Mouse (Mus musculus): Measurements from ENCODE around the gene Nup160.

Gene Nup160

GRCm38 (mm10) chr2:90677007-90677406 is at the start of gene Nup160:
TSS of gene Nup160 (plus strand) at chr2:90677215.
- 79% methylated on average over 8 of the region's 8 CpGs for WGBS

GRCm38 (mm10) chr2:90628261-90628660 is 48.8 kb upstream of the Nup160 start:
- 95% methylated on average over 5 of the region's 5 CpGs for WGBS

- 73% methylated on average over 2 of the region's 2 CpGs for WGBS
Measured at GRCm38 (mm10) chr2:90629552-90629951, 47.5 kb upstream of the Nup160 start.

GRCm38 (mm10) chr2:90631938-90632733 is 44.9 kb upstream of the Nup160 start:
- WGBS, result 69% methylated on average over 16 of the region's 16 CpGs

GRCm38 (mm10) chr2:90635085-90635723 is 41.8 kb upstream of the Nup160 start:
- 48% methylated on average over 7 of the region's 7 CpGs for WGBS

GRCm38 (mm10) chr2:90636853-90637252 is 40.2 kb upstream of the Nup160 start:
- 86% methylated on average over 7 of the region's 7 CpGs for WGBS

GRCm38 (mm10) chr2:90638986-90639746 is 37.8 kb upstream of the Nup160 start:
- 83% methylated on average over 8 of the region's 8 CpGs for WGBS

GRCm38 (mm10) chr2:90639747-90640699 is 37.0 kb upstream of the Nup160 start:
- 68% methylated on average over 5 of the region's 5 CpGs for WGBS

- WGBS, result 72% methylated on average over 10 of the region's 10 CpGs
Measured at GRCm38 (mm10) chr2:90641007-90641709, 35.9 kb upstream of the Nup160 start.

- WGBS, result 89% methylated on average over 4 of the region's 4 CpGs
Measured at GRCm38 (mm10) chr2:90641710-90642039, 35.3 kb upstream of the Nup160 start.

- WGBS, result 77% methylated on average over 6 of the region's 6 CpGs
Measured at GRCm38 (mm10) chr2:90647084-90647483, 29.9 kb upstream of the Nup160 start.

GRCm38 (mm10) chr2:90649405-90649804 is 27.6 kb upstream of the Nup160 start:
- WGBS, result 89% methylated on average over 3 of the region's 3 CpGs

GRCm38 (mm10) chr2:90649965-90650364 is 27.1 kb upstream of the Nup160 start:
- 67% methylated on average over 4 of the region's 4 CpGs for WGBS

GRCm38 (mm10) chr2:90652101-90652500 is 24.9 kb upstream of the Nup160 start:
- WGBS, result 73% methylated on average over 9 of the region's 10 CpGs

- WGBS, result 68% methylated on average over 4 of the region's 4 CpGs
Measured at GRCm38 (mm10) chr2:90652993-90653392, 24.0 kb upstream of the Nup160 start.

GRCm38 (mm10) chr2:90655449-90655848 is 21.6 kb upstream of the Nup160 start:
- 83% methylated on average over 6 of the region's 6 CpGs for WGBS

- 84% methylated on average over 4 of the region's 4 CpGs for WGBS
Measured at GRCm38 (mm10) chr2:90658613-90659012, 18.4 kb upstream of the Nup160 start.

GRCm38 (mm10) chr2:90659016-90659415 is 18.0 kb upstream of the Nup160 start:
- 100% methylated on average over 1 of the region's 1 CpGs for WGBS

- WGBS, result 80% methylated on average over 3 of the region's 3 CpGs
Measured at GRCm38 (mm10) chr2:90659639-90660038, 17.4 kb upstream of the Nup160 start.

- WGBS, result 100% methylated on average over 1 of the region's 1 CpGs
Measured at GRCm38 (mm10) chr2:90660947-90661346, 16.1 kb upstream of the Nup160 start.

GRCm38 (mm10) chr2:90661426-90661825 is 15.6 kb upstream of the Nup160 start:
- 66% methylated on average over 3 of the region's 3 CpGs for WGBS

Measured in cerebral cortex, adult 2 months (tissue).